Mouse (Mus musculus): ENCODE measurements around the gene Nav3. TPM values are rescaled to one million over a fixed set of nuclear protein-coding genes. Genes with fewer than 3 reads are reported as not detected.

Nav3 gene
- polyA plus RNA-seq (2012; rRNA removed) (0.05 and 0.07 TPM in 2 replicates), polyA plus RNA-seq (2014; fragmentation: Nextera tagmentation; extraction: Ambion mirVana) (0.06 and 0.08 TPM in 2 replicates)

- peak; percentile 27; the same call in 1 of the 2 replicates for TF ChIP-seq CTCF (IDR thresholded peaks at IDR 0.05; ENCODE audit: low read depth)
- TF ChIP-seq EP300 (IDR thresholded peaks at IDR 0.05; ENCODE audit: low read depth): no peak
- WGBS (ENCODE audit: insufficient replicate concordance): under 1% methylated on average over 27 of the region's 50 CpGs
- Histone ChIP-seq H3K9me3 (ENCODE audit: control insufficient read depth, low read length) (no peaks in the 10 kb centered on the region), H3K4me2 (ENCODE audit: low read depth) (peak within 1 kb of the TSS; percentile 57), H3K27me3 (ENCODE audit: control insufficient read depth, insufficient read depth, low read length) (peaks cover 15% of the 10 kb centered on the region), H3K27ac (no peak within 1 kb of the TSS), H3K9ac (replicated peaks) (no peak within 1 kb of the TSS), H3K4me1 (replicated peaks; ENCODE audit: control insufficient read depth in 2 of 2, insufficient read depth in 2 of 2, low read length in 1 of 2) (no peaks in the 10 kb centered on the region), H3K4me3 (ENCODE audit: insufficient read depth in 1 of 2, low read depth in 2 of 2, low read length in 2 of 2) (peak within 1 kb of the TSS; percentile 33 to 36), H3K36me3 (replicated peaks; ENCODE audit: control insufficient read depth, insufficient read depth, low read depth) (no peaks in the 10 kb centered on the region)
- peak; percentile 48; the same call in 1 of the 2 replicates for ATAC-seq (ENCODE audit: insufficient read depth)
- DNase-seq (ENCODE audit: low read depth in 3 of 3, low spot score in 3 of 3): no peak
These were observed at the start of gene Nav3 for GRCm38 (mm10) chr10:110455838-110456493. Gene Nav3, minus strand, starts transcription at chr10:110456204.

- no peak for DNase-seq (ENCODE audit: low read depth in 3 of 3, low spot score in 3 of 3)
- ATAC-seq (ENCODE audit: insufficient read depth): no peak
- H3K4me3 ChIP-seq (ENCODE audit: insufficient read depth in 1 of 2, low read depth in 2 of 2, low read length in 2 of 2): no peak overlapping the region
- H3K9me3 ChIP-seq (ENCODE audit: control insufficient read depth, low read length): no peaks in the 10 kb centered on the region
- no peak overlapping the region for H3K4me2 ChIP-seq (ENCODE audit: low read depth)
- no peaks in the 10 kb centered on the region for H3K27me3 ChIP-seq (ENCODE audit: control insufficient read depth, insufficient read depth, low read length)
- TF ChIP-seq CTCF (IDR thresholded peaks at IDR 0.05; ENCODE audit: low read depth) (no peak), EP300 (IDR thresholded peaks at IDR 0.05; ENCODE audit: low read depth) (no peak)
- 67% methylated on average over 5 of the region's 5 CpGs for WGBS (ENCODE audit: insufficient replicate concordance)
- H3K27ac ChIP-seq: no peak overlapping the region
- H3K9ac ChIP-seq (replicated peaks): no peak overlapping the region
- no peaks in the 10 kb centered on the region for H3K4me1 ChIP-seq (replicated peaks; ENCODE audit: control insufficient read depth in 2 of 2, insufficient read depth in 2 of 2, low read length in 1 of 2)
- no peaks in the 10 kb centered on the region for H3K36me3 ChIP-seq (replicated peaks; ENCODE audit: control insufficient read depth, insufficient read depth, low read depth)
These were observed 29.3 kb upstream of the Nav3 start for GRCm38 (mm10) chr10:110485306-110485705.

- Histone ChIP-seq H3K9me3 (ENCODE audit: control insufficient read depth, low read length) (no peaks in the 10 kb centered on the region), H3K4me3 (ENCODE audit: insufficient read depth in 1 of 2, low read depth in 2 of 2, low read length in 2 of 2) (no peak overlapping the region), H3K36me3 (replicated peaks; ENCODE audit: control insufficient read depth, insufficient read depth, low read depth) (no peaks in the 10 kb centered on the region), H3K27me3 (ENCODE audit: control insufficient read depth, insufficient read depth, low read length) (no peaks in the 10 kb centered on the region), H3K4me1 (replicated peaks; ENCODE audit: control insufficient read depth in 2 of 2, insufficient read depth in 2 of 2, low read length in 1 of 2) (no peaks in the 10 kb centered on the region), H3K9ac (replicated peaks) (no peak overlapping the region), H3K27ac (no peak overlapping the region), H3K4me2 (ENCODE audit: low read depth) (no peak overlapping the region)
- DNase-seq (ENCODE audit: low read depth in 3 of 3, low spot score in 3 of 3): no peak
- ATAC-seq (ENCODE audit: insufficient read depth): no peak
- TF ChIP-seq EP300 (IDR thresholded peaks at IDR 0.05; ENCODE audit: low read depth) (no peak), CTCF (IDR thresholded peaks at IDR 0.05; ENCODE audit: low read depth) (no peak)
- 50% methylated on average over 8 of the region's 8 CpGs for WGBS (ENCODE audit: insufficient replicate concordance)
These were observed 28.8 kb upstream of the Nav3 start for GRCm38 (mm10) chr10:110484822-110485221.

GRCm38 (mm10) chr10:110479189-110479588 is 23.2 kb upstream of the Nav3 start:
- Histone ChIP-seq H3K9ac (replicated peaks) (no peak overlapping the region), H3K4me2 (ENCODE audit: low read depth) (no peak overlapping the region), H3K4me1 (replicated peaks; ENCODE audit: control insufficient read depth in 2 of 2, insufficient read depth in 2 of 2, low read length in 1 of 2) (no peaks in the 10 kb centered on the region), H3K27me3 (ENCODE audit: control insufficient read depth, insufficient read depth, low read length) (no peaks in the 10 kb centered on the region), H3K4me3 (ENCODE audit: insufficient read depth in 1 of 2, low read depth in 2 of 2, low read length in 2 of 2) (no peak overlapping the region), H3K36me3 (replicated peaks; ENCODE audit: control insufficient read depth, insufficient read depth, low read depth) (no peaks in the 10 kb centered on the region), H3K9me3 (ENCODE audit: control insufficient read depth, low read length) (no peaks in the 10 kb centered on the region), H3K27ac (no peak overlapping the region)
- DNase-seq (ENCODE audit: low read depth in 3 of 3, low spot score in 3 of 3): no peak
- no peak for ATAC-seq (ENCODE audit: insufficient read depth)
- WGBS (ENCODE audit: insufficient replicate concordance): 53% methylated on average over 3 of the region's 3 CpGs
- TF ChIP-seq CTCF (IDR thresholded peaks at IDR 0.05; ENCODE audit: low read depth) (no peak), EP300 (IDR thresholded peaks at IDR 0.05; ENCODE audit: low read depth) (no peak)

- 58% methylated on average over 11 of the region's 11 CpGs for WGBS (ENCODE audit: insufficient replicate concordance)
- Histone ChIP-seq H3K27ac (no peak overlapping the region), H3K27me3 (ENCODE audit: control insufficient read depth, insufficient read depth, low read length) (no peaks in the 10 kb centered on the region), H3K9ac (replicated peaks) (no peak overlapping the region), H3K4me1 (replicated peaks; ENCODE audit: control insufficient read depth in 2 of 2, insufficient read depth in 2 of 2, low read length in 1 of 2) (no peaks in the 10 kb centered on the region), H3K9me3 (ENCODE audit: control insufficient read depth, low read length) (no peaks in the 10 kb centered on the region), H3K4me2 (ENCODE audit: low read depth) (no peak overlapping the region), H3K36me3 (replicated peaks; ENCODE audit: control insufficient read depth, insufficient read depth, low read depth) (no peaks in the 10 kb centered on the region), H3K4me3 (ENCODE audit: insufficient read depth in 1 of 2, low read depth in 2 of 2, low read length in 2 of 2) (no peak overlapping the region)
- DNase-seq (ENCODE audit: low read depth in 3 of 3, low spot score in 3 of 3): no peak
- no peak for ATAC-seq (ENCODE audit: insufficient read depth)
- TF ChIP-seq EP300 (IDR thresholded peaks at IDR 0.05; ENCODE audit: low read depth) (no peak), CTCF (IDR thresholded peaks at IDR 0.05; ENCODE audit: low read depth) (no peak)
These were observed 21.8 kb upstream of the Nav3 start for GRCm38 (mm10) chr10:110477689-110478314.
